Mouse (Mus musculus): ENCODE data around the gene Alx3.

The Alx3 gene

DNA sequence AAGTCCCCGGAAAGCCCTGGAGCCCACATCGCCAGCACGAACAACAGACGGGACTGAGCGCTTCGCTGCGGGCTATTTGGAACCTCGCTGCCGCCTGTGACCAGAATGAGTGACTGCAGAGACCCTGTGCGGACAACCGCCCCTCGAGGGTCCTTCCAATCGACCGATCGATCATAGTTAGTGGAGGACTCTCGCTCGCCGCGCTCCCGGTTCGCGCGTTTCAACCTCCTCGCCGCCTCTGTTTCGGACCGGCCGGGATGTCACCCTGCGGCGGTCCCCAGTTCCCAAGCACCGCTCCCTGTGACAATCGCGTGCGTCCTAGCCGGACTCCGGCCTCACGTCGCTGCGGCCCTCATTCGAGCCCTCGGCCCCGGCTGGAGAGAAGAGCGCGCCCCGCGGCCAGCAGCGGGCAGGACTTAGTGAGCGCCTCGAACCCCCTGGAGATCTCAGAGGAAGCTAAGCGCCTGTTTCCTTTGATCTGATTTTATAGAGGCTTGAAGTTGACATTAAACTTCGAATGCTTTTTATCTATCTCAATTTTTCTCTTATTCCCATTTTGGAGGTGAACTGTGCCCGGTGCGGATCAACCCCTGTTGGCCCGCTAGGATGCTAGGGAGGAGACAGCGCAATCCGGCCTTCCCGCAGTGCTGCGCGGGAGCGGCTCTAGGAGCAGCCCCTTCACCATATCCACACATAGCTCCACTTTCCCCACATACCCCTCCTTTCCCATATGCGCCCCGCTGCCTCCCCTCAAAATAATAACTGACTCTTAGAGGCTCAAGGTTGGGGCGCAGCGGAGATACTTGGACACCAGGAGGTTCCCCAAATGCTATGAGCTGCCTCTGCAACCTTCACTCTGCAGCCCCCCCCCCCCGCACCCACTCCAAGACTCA lies 11.7 kb upstream of the Alx3 start:
- DNase-seq (ENCODE audit: low read depth, low spot score): no peak

GRCm38 (mm10) chr3:107583893-107584292 lies 10.9 kb upstream of the Alx3 start:
- no peak for DNase-seq (ENCODE audit: low read depth, low spot score)

DNA sequence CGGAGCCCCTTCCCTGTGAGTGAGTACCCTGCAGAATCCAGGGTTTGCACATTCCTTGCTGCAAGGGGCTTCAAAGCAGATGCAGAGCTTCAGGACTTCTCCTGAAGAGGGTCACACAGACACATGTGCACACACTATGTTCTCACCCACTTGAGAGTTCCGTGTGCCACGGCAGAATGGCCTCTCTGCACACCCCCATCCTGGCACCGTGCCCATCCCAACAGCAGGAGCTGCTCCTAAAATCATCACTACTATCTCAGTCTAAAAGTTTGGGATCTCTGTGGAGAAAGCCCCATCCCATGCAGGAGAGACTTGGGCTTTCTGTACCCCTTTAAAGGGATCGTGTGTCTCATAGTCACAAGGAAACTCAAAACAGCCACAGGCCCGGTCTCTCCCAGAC lies 8.3 kb upstream of the Alx3 start:
- no peak for DNase-seq (ENCODE audit: low read depth, low spot score)

DNA sequence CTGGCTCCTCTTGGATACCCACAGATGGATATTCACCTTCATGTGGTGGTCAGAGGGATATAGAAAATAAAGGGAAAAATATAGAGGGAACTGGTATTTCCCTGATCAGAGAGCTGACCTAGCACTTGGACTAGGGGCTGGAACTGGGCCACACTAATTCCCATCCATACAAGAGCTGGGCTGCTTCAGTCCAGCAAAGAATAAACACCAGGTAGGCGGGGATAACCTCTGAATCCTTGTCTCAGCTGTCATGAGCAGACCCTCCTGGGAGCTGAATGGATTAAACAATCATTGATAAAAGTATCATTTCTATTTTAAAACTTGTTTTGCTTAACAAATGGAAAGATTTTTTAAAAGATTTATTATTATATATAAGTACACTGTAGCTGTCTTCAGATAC lies 3.2 kb upstream of the Alx3 start:
- DNase-seq (ENCODE audit: low read depth, low spot score): no peak

DNA sequence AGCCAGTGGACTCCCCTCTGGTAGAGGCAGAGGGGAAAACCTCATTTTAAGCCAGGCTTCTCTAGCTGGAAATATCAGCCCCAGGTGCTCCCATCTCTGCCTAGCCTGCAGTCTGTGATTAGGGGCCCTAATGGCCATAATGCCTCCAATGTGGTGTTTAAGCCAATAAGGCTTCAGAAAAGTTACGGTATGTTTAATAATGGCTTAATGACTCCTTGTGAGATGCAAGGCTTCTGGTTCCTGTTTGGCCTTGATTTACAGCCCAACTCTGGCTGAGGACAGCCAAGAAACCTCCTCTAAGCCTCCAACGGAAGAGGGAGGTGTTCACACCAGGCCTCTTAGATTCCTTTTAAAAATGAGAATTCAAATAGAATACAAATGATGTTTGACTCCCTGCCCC lies 1.2 kb upstream of the Alx3 start:
- no peak for DNase-seq (ENCODE audit: low read depth, low spot score)

DNA sequence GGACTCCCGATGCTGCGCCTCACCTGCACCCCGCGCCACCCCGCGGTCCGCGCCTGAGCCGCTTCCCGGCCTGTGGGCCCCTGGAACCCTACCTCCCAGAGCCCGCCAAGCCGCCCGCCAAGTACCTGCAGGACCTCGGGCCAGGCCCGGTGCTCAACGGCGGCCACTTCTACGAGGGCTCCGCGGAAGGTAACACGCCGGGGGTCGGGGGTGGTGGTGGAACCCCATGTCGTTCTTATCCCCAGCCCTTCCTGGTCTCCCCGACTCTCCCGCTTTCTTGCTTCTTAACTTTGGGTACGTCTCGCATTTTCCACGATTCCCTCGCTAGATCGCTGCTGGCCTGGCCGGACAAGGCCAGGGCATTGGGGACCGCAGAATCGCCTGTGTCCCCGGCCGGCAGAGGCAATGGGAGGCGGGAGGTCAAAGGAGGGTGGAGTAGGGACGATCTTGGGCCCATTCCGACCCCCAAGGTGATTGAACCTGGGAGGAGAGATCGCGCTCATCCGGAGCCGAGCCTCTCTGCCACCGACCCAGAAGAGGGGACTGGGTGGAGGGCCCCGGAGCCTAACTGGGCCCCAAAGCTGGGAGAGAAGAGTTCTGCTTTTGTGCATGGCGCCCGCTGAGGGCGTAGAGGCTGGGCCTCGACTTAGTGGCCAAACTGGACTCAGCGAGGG lies 570 bp downstream of the Alx3 start:
- no peak for DNase-seq (ENCODE audit: low read depth, low spot score)

GRCm38 (mm10) chr3:107595938-107596461 lies 1.2 kb downstream of the Alx3 start:
- no peak for DNase-seq (ENCODE audit: low read depth, low spot score)

GRCm38 (mm10) chr3:107596559-107596958 lies 1.7 kb downstream of the Alx3 start:
- DNase-seq (ENCODE audit: low read depth, low spot score): no peak

DNA sequence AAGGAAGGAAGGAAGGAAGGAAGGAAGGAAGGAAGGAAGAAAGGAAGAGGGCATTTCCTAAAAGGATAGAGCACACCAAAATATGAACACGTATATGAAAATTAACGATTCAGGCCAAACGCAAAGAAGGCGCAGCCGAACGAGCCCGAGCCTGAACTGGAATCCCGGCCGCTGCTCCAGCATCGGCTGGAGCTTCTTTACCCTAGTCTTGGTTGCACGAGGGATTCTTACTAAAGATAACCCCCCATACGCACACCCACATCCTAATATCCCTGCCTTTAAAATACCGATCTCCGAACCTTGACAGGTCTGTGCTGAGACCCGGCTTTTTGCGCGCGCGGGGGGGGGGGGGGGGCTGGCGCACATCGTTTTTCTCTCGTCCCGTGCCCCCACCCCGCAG lies 2.3 kb downstream of the Alx3 start:
- no peak for DNase-seq (ENCODE audit: low read depth, low spot score)

- no peak for DNase-seq (ENCODE audit: low read depth, low spot score)
Measured at GRCm38 (mm10) chr3:107597586-107598389, 3.0 kb downstream of the Alx3 start.

GRCm38 (mm10) chr3:107600127-107600526 lies 5.3 kb downstream of the Alx3 start:
- DNase-seq (ENCODE audit: low read depth, low spot score): no peak

DNA sequence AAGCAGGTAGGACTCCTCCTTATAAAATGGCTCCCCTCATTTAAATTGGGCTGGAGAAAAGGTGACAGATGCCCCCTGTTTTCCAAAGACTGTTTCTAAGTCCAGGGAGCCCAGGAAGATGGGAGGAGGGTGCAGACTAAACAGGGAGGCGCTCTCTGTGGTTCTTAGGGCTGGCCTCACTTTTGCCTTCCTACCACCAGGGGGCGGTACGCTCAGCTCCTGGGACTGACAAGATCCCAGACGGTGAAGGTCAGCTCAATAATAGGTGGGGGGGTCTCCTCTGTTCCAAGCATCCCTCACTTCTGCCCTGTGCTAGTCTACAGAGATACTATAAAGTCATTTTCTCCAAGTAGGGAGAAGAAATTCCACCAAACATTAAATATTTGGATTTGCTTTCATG lies 10.5 kb downstream of the Alx3 start:
- DNase-seq (ENCODE audit: low read depth, low spot score): peak; percentile 52

GRCm38 (mm10) chr3:107607221-107607620 lies 12.4 kb downstream of the Alx3 start:
- DNase-seq (ENCODE audit: low read depth, low spot score): no peak

DNA sequence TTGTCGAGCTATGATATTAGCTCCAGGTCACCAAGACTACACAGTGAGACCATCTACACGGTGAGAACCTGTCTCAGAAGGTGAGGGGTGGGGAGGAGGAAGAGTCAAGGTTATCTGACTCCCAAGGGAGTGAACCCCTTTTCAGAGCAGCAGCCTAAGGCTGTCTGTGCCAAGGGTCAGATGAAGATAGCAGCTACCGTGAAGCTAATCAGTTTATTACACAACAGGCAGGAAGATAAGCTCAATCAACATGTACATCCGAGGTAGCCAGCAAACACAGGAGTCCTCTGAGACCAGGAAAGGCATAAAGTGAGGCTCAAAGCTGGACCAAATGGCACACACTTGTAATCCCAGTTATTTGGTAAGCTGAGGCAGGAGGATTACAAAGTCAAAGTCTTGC lies 14.0 kb downstream of the Alx3 start:
- DNase-seq (ENCODE audit: low read depth, low spot score): no peak

- DNase-seq (ENCODE audit: low read depth, low spot score): no peak
Measured at GRCm38 (mm10) chr3:107609376-107609775, 14.5 kb downstream of the Alx3 start.

DNA sequence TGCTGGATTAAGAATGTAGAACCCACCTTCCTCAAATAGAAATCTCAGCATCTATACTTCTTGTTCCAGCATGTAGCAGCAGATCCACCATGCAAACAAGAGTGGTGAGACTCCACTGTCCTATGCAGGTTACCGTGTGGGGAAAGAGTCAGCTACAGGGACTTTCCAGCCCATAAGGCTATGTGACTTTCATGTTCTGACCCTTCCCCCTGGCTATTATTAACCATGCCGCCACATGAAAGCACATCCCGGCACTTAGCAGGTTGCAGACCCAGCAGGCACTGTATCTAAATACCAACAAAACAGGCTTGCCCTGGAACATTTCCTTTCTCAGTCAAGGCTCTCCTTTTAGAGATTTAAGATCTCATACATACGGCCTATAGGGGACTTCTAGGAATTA lies 16.6 kb downstream of the Alx3 start:
- no peak for DNase-seq (ENCODE audit: low read depth, low spot score)

DNA sequence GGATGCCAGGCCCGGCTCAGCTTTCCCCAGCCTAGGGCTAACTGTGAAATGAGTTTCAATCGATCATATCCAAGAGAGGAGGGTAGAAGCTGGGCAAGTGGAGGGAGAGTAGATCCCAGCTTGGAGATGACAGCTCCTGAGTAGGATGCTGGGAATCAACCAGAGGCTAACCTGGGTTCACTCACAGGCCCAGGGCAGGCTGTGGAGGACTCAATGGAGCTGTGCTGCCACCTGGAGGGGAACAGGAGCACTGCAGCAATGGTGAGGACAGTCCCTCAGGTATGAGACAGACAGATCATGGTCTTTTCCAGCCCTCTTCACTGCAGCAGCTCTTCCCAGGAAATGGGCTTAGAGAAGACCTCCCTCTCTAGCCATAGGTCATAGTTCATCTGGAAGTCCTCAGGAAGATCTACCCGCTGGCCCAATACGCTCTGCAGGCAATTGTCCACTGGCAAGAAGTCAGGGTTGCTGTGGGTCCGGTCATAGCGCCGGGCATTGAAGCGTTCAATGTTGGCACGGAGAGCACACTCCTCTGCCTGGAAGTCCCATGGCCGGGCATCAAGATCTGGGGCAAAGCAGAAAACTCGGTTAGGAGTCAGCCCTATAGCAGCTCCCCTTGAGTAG lies 18.2 kb downstream of the Alx3 start:
- peak; percentile 43 for DNase-seq (ENCODE audit: low read depth, low spot score)

DNA sequence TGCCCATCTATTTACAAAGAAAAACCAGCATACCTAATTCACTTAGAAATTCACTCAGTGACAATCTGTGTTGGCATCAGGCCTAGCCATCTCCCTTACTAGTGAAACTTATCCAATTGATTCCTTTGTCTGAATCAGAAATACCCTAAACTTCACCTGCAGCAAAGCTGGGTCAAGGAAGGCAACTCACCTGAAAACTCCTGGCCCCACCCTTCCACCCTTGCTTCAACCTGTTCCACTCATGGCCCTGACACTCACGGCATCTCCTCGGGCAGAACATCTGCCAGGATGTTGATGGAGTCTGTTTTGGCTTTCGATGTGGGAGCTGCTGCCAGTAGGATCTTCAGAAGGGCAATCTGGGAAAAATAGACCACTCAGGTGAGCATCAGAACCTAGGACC lies 23.0 kb downstream of the Alx3 start:
- DNase-seq (ENCODE audit: low read depth, low spot score): no peak

- DNase-seq (ENCODE audit: low read depth, low spot score): no peak
Measured at GRCm38 (mm10) chr3:107619911-107620310, 25.1 kb downstream of the Alx3 start.

- DNase-seq (ENCODE audit: low read depth, low spot score): no peak
Measured at GRCm38 (mm10) chr3:107621286-107622075, 26.6 kb downstream of the Alx3 start.

DNA sequence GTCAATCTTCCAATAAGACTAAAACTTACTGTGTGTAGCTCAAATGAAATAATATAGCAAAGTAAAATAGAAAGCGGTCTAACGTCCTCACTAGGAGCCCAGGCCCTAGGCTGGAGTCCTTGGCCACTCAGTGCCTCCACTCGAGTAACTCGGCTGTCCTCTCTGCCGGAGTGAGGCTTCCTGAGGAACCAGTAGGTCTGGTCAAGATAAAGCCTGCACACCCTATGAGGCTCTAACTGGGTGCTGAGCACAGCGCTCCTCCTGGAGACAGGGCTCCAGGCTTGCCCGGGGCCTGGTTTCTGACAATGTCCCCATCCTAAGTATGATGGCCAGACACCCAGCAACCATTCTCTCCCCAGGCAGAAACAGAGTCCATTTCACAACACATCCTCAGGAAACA lies 27.7 kb downstream of the Alx3 start:
- DNase-seq (ENCODE audit: low read depth, low spot score): no peak
